In the genomic region with DNA sequence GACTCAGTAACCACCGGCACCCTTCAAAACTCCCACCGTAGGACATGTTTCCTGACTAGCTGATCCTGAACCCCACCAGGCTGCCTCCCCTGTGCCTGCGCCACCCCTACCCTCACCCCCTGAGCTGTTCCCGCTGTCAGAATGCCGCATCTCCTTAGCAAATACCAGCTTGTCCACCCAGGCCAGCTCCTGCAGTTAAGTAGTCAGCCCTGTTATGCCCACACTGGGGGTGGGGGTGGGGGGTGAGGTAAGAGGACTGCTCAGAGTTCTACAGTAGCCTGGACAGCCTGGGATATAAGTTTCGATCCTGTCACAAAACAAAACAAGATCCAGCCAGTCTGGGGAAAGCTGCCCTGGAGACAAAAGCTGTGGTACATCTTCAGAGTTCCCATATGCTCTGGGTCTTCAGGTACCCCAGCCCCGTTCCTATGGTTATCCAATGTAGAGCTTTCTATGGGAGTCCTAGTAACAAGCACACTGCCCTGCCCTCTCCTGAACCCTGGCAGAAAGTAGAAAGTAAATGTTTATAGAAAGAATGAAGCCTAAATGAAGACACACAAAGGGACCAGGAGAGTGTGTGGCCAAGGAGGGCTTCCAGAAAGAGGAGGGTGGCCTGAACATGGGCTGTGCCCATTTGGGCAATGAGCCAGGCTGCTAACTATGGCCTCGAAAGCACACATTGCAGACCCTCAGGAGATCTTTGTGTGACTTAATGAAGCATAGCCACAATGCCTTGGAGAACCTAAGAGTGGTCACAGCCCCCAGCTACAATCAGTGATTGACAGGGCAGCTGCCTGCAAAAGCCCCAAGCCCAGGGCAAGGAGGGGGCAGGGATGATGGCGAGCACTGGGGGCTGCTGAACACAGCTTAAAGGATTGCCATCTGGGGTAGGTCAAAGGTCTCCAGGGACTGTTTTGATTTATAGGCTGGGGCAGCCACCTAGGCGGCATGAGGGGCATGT, we compare ENCODE assay signal across 8 mouse cellular contexts. TPM values are rescaled to one million over a fixed set of nuclear protein-coding genes. Genes with fewer than 3 reads are reported as not detected.
A peak's percentile ranks its signal among the peaks of the same experiment; 100 is the strongest.
DNase-seq lines count a peak whose midpoint lies in the region; ATAC-seq and TF ChIP-seq lines count a peak whose summit lies in the region.

No protein-coding gene starts in this region.

- H3K4me1 ChIP-seq in heart, postnatal 0 days (ENCODE audit: control insufficient read depth, insufficient read depth) = peaks cover 57% of the 10 kb centered on the region
- H3K4me1 ChIP-seq in heart, adult 2 months (ENCODE audit: control insufficient read depth, insufficient read depth, low read length) = peaks cover 2% of the 10 kb centered on the region; the same call in 1 of the 2 replicates
- H3K4me1 ChIP-seq in forebrain, embryonic 12.5 days = peaks cover 85% of the 10 kb centered on the region
- H3K4me1 ChIP-seq in neural tube, embryonic 15.5 days = peaks cover 55% of the 10 kb centered on the region

- TF ChIP-seq CTCF in heart, postnatal 0 days (IDR thresholded peaks at IDR 0.05; ENCODE audit: low read depth) = no peak
- TF ChIP-seq CTCF in heart, adult 2 months (IDR thresholded peaks at IDR 0.05) = no peak
- TF ChIP-seq CTCF in layer of hippocampus, adult 2 months (conservative IDR thresholded peaks at IDR 0.05) = no peak

- 59% methylated on average over 10 of the region's 10 CpGs for WGBS in heart, postnatal 0 days
- 78% methylated on average over 10 of the region's 10 CpGs for WGBS in heart, adult 2 months
- WGBS in forebrain, embryonic 12.5 days = 14% methylated on average over 10 of the region's 10 CpGs
- WGBS in neural tube, embryonic 15.5 days = 16% methylated on average over 10 of the region's 10 CpGs

- H3K79me2 ChIP-seq in heart, adult 2 months (replicated peaks; ENCODE audit: control insufficient read depth, insufficient read depth, low read length) = no peaks in the 10 kb centered on the region

- DNase-seq in heart, postnatal 0 days (ENCODE audit: low spot score) = no peak
- no peak for DNase-seq in heart, adult 2 months
- peak; percentile 38 for DNase-seq in kidney, postnatal 10 days
- DNase-seq in layer of hippocampus, adult 2 months (ENCODE audit: low spot score in 2 of 2) = no peak
- DNase-seq in adrenal gland, postnatal 14 days = no peak

- no peak for ATAC-seq in heart, postnatal 0 days (ENCODE audit: insufficient read depth, low read depth)
- ATAC-seq in forebrain, embryonic 12.5 days (ENCODE audit: low FRiP score) = peak; percentile 89
- ATAC-seq in neural tube, embryonic 15.5 days (ENCODE audit: low FRiP score) = peak; percentile 26
- ATAC-seq in megakaryocyte-erythroid progenitor cell, adult 5-6 weeks (replicated peaks; ENCODE audit: low FRiP score, low TSS enrichment, poor library complexity, severe bottlenecking) = no peak

- H3K27me3 ChIP-seq in heart, postnatal 0 days (ENCODE audit: control insufficient read depth, insufficient read depth, low read length) = no peaks in the 10 kb centered on the region
- no peaks in the 10 kb centered on the region for H3K27me3 ChIP-seq in heart, adult 2 months (ENCODE audit: control insufficient read depth, insufficient read depth, low read length)
- no peaks in the 10 kb centered on the region for H3K27me3 ChIP-seq in forebrain, embryonic 12.5 days
- no peaks in the 10 kb centered on the region for H3K27me3 ChIP-seq in neural tube, embryonic 15.5 days (replicated peaks)

- intact Hi-C loops in heart, adult 2 months (cut with DNase I) = no loop called here

- no peaks in the 10 kb centered on the region for H3K9me3 ChIP-seq in heart, postnatal 0 days (replicated peaks; ENCODE audit: control insufficient read depth, low read length)
- H3K9me3 ChIP-seq in forebrain, embryonic 12.5 days = no peaks in the 10 kb centered on the region
- H3K9me3 ChIP-seq in neural tube, embryonic 15.5 days (replicated peaks) = no peaks in the 10 kb centered on the region

- TF ChIP-seq EP300 in heart, postnatal 0 days (IDR thresholded peaks at IDR 0.05; ENCODE audit: low read depth) = no peak
- no peak for TF ChIP-seq EP300 in heart, adult 2 months (IDR thresholded peaks at IDR 0.05; ENCODE audit: insufficient read depth, low read depth, low read length)

- no peak for TF ChIP-seq POLR2A in heart, adult 2 months (IDR thresholded peaks at IDR 0.05; ENCODE audit: insufficient read depth, low read depth, low read length)

- peak overlapping the region; percentile 29; the same call in 1 of the 2 replicates for H3K9ac ChIP-seq in heart, postnatal 0 days (replicated peaks; ENCODE audit: low read depth, low read length)
- no peak overlapping the region for H3K9ac ChIP-seq in heart, adult 2 months (ENCODE audit: low read depth, low read length)
- H3K9ac ChIP-seq in forebrain, embryonic 12.5 days = peak overlapping the region; percentile 42; the same call in 1 of the 2 replicates
- no peak overlapping the region; the same call in 1 of the 2 replicates for H3K9ac ChIP-seq in neural tube, embryonic 15.5 days (replicated peaks)

- H3K27ac ChIP-seq in heart, postnatal 0 days (ENCODE audit: low read depth) = 0 out of 2 replicates have a peak overlapping the region, but pooled peaks have one; percentile 20
- no peak overlapping the region for H3K27ac ChIP-seq in heart, adult 2 months
- peak overlapping the region; percentile 91 for H3K27ac ChIP-seq in forebrain, embryonic 12.5 days
- peak overlapping the region; percentile 64 for H3K27ac ChIP-seq in neural tube, embryonic 15.5 days (replicated peaks)
- H3K27ac ChIP-seq in layer of hippocampus, adult 2 months = no peak overlapping the region

- no peak overlapping the region for H3K4me2 ChIP-seq in heart, postnatal 0 days (ENCODE audit: low read depth, low read length)
- H3K4me2 ChIP-seq in forebrain, embryonic 12.5 days = peak overlapping the region; percentile 32
- no peak overlapping the region for H3K4me2 ChIP-seq in neural tube, embryonic 15.5 days

- H3K4me3 ChIP-seq in heart, postnatal 0 days (ENCODE audit: low read depth, low read length) = no peak overlapping the region
- H3K4me3 ChIP-seq in heart, adult 2 months = no peak overlapping the region
- H3K4me3 ChIP-seq in forebrain, embryonic 12.5 days (replicated peaks) = no peak overlapping the region
- H3K4me3 ChIP-seq in neural tube, embryonic 15.5 days (replicated peaks) = no peak overlapping the region
- no peak overlapping the region for H3K4me3 ChIP-seq in layer of hippocampus, adult 2 months

- no peaks in the 10 kb centered on the region for H3K36me3 ChIP-seq in heart, postnatal 0 days (replicated peaks; ENCODE audit: control insufficient read depth, insufficient read depth, low read length)
- no peaks in the 10 kb centered on the region for H3K36me3 ChIP-seq in heart, adult 2 months (ENCODE audit: control insufficient read depth, insufficient read depth, low read length)
- H3K36me3 ChIP-seq in forebrain, embryonic 12.5 days (replicated peaks) = 0 out of 2 replicates have a peak, but pooled peaks cover 2% of the 10 kb centered on the region
- no peaks in the 10 kb centered on the region for H3K36me3 ChIP-seq in neural tube, embryonic 15.5 days

RNA-seq across cellular contexts. Expression of a gene that starts 38.3 kb away (rescaled TPM):
- 36.4 and 72.4 TPM in 2 replicates for total RNA-seq in heart, postnatal 0 days (2014; rRNA removed; ENCODE audit: low replicate concordance)
- 31.8 and 32.5 TPM in 2 replicates for polyA plus RNA-seq in heart, postnatal 0 days (2015; fragmentation: Nextera tagmentation; extraction: Ambion mirVana)
- total RNA-seq in heart, adult 2 months (2021) = 1 to 10 TPM; 4.2 to 9.1 TPM
- polyA plus RNA-seq in heart, adult 2 months (2012; rRNA removed) = 7.2 and 7.6 TPM in 2 replicates
- 81.1 and 81.2 TPM in 2 replicates for polyA plus RNA-seq in forebrain, embryonic 12.5 days (2016; fragmentation: Nextera tagmentation; extraction: Ambion mirVana)
- 28.5 and 31.0 TPM in 2 replicates for polyA plus RNA-seq in neural tube, embryonic 15.5 days (2015; fragmentation: Nextera tagmentation; extraction: Ambion mirVana)
- total RNA-seq in layer of hippocampus, adult 2 months (2021) = 1 to 10 TPM; 4.9 to 5.1 TPM
- total RNA-seq in adrenal gland, postnatal 14 days (2021) = 1.5 and 1.7 TPM in 2 replicates
- not detected in 2 replicates for total RNA-seq in megakaryocyte-erythroid progenitor cell, adult 5-6 weeks (2014; fragmentation: Nextera tagmentation)
- total RNA-seq in megakaryocyte-erythroid progenitor cell, adult 5-6 weeks (2017) = not detected in 2 replicates

Comparison
In these comparisons a context has a peak if more than half of its experiments do, and no peak if none do; other contexts are left out.
1. H3K27ac ChIP-seq: peak in heart, postnatal 0 days (single experiment), forebrain, embryonic 12.5 days (single experiment) and neural tube, embryonic 15.5 days (single experiment); none in heart, adult 2 months (single experiment) and layer of hippocampus, adult 2 months (single experiment).
2. H3K9ac ChIP-seq: peak in heart, postnatal 0 days (single experiment) and forebrain, embryonic 12.5 days (single experiment); none in heart, adult 2 months (single experiment) and neural tube, embryonic 15.5 days (single experiment).
3. ATAC-seq: peak in forebrain, embryonic 12.5 days (single experiment) and neural tube, embryonic 15.5 days (single experiment); none in heart, postnatal 0 days (single experiment) and megakaryocyte-erythroid progenitor cell, adult 5-6 weeks (single experiment).